Mouse (Mus musculus) olfactory bulb, adult 2 months (tissue): ENCODE results near the gene Dag1.

Source experiments
- CTCF ChIP-seq: fragments of 200-500 bp; IDR thresholded peaks from 2 replicates; pipeline ENCODE4 v1.5.1; 2012; ENCODE audit warnings: low read depth, mild to moderate bottlenecking, low read length, moderate library complexity; ENCODE audit not compliant: insufficient read depth
- POLR2A ChIP-seq: fragments of 200-500 bp; IDR thresholded peaks from 2 replicates; pipeline ENCODE4 v1.6.1; 2012; ENCODE audit warnings: mild to moderate bottlenecking, low read depth, low read length, moderate library complexity; ENCODE audit not compliant: insufficient read depth

- no peak for TF ChIP-seq POLR2A
- TF ChIP-seq CTCF: no peak
Observed at GRCm38 (mm10) chr9:108275331-108275659, 11.5 kb upstream of the Dag1 start.
